In genomic region chr4:66923616-66924276, GRCm38 (mm10) we compare ENCODE assay signal across 8 mouse cellular contexts.
DNase-seq lines count a peak whose midpoint lies in the region; ATAC-seq and TF ChIP-seq lines count a peak whose summit lies in the region.

No protein-coding gene starts in this region.

- DNase-seq in liver, adult 2 months (ENCODE audit: extremely low read depth, low read depth, low spot score), result peak; percentile 19
- no peak for DNase-seq in liver, embryonic 11.5 days (ENCODE audit: low spot score)
- peak; percentile 72 to 73 for DNase-seq in cerebellum, adult 18-20 months
- peak; percentile 39 for DNase-seq in forelimb bud, embryonic 11.5 days (ENCODE audit: low read depth, low spot score)
- DNase-seq in layer of hippocampus, adult 9-10 months (ENCODE audit: low spot score), result peak; percentile 54
- no peak for DNase-seq in thymus, adult 18-20 months

- H3K27me3 ChIP-seq in liver, adult 2 months (ENCODE audit: control insufficient read depth, insufficient read depth, low read length), result no peaks in the 10 kb centered on the region
- no peaks in the 10 kb centered on the region for H3K27me3 ChIP-seq in liver, embryonic 11.5 days (replicated peaks; ENCODE audit: control insufficient read depth, insufficient read depth, low read length)
- H3K27me3 ChIP-seq in midbrain, embryonic 13.5 days, result no peaks in the 10 kb centered on the region

- H3K27ac ChIP-seq in liver, adult 2 months (replicated peaks; ENCODE audit: insufficient read depth, low read depth, low read length), result no peak overlapping the region
- no peak overlapping the region for H3K27ac ChIP-seq in liver, embryonic 11.5 days (ENCODE audit: low read depth, low read length)
- no peak overlapping the region for H3K27ac ChIP-seq in midbrain, embryonic 13.5 days

- H3K4me1 ChIP-seq in liver, adult 2 months (ENCODE audit: control insufficient read depth, insufficient read depth, low read length), result no peaks in the 10 kb centered on the region
- H3K4me1 ChIP-seq in liver, embryonic 11.5 days (replicated peaks; ENCODE audit: control insufficient read depth, insufficient read depth, low read length), result no peaks in the 10 kb centered on the region
- H3K4me1 ChIP-seq in midbrain, embryonic 13.5 days (replicated peaks), result peaks cover 8% of the 10 kb centered on the region; the same call in 1 of the 2 replicates

- H3K4me2 ChIP-seq in liver, embryonic 11.5 days, result no peak overlapping the region
- no peak overlapping the region for H3K4me2 ChIP-seq in midbrain, embryonic 13.5 days (replicated peaks)

- 58% methylated on average over 3 of the region's 3 CpGs for WGBS in liver, adult 2 months
- WGBS in liver, embryonic 11.5 days, result 56% methylated on average over 3 of the region's 3 CpGs
- WGBS in midbrain, embryonic 13.5 days, result 67% methylated on average over 3 of the region's 3 CpGs

- no peak overlapping the region for H3K4me3 ChIP-seq in liver, adult 2 months (ENCODE audit: insufficient read depth, low read depth, low read length)
- H3K4me3 ChIP-seq in liver, embryonic 11.5 days (ENCODE audit: low read depth, low read length), result no peak overlapping the region
- no peak overlapping the region for H3K4me3 ChIP-seq in midbrain, embryonic 13.5 days (replicated peaks)

- peak; percentile 22; the same call in 1 of the 2 replicates for TF ChIP-seq CTCF in liver, adult 2 months (IDR thresholded peaks at IDR 0.05; ENCODE audit: low read depth, low read length)

- no peak for ATAC-seq in liver, embryonic 11.5 days (replicated peaks; ENCODE audit: low FRiP score)
- ATAC-seq in midbrain, embryonic 13.5 days, result peak; percentile 64; the same call in 1 of the 2 replicates
- no peak for ATAC-seq in inflammation-experienced regulatory T-cells, adult 6 months

- H3K79me2 ChIP-seq in liver, adult 2 months (ENCODE audit: control insufficient read depth, insufficient read depth, low read length), result no peaks in the 10 kb centered on the region

- H3K9ac ChIP-seq in liver, adult 2 months (ENCODE audit: low read depth, low read length), result no peak overlapping the region
- no peak overlapping the region for H3K9ac ChIP-seq in liver, embryonic 11.5 days (ENCODE audit: low read depth, low read length)
- H3K9ac ChIP-seq in midbrain, embryonic 13.5 days (replicated peaks), result no peak overlapping the region

- no peak for TF ChIP-seq POLR2A in liver, adult 2 months (IDR thresholded peaks at IDR 0.05; ENCODE audit: extremely low read depth, insufficient read depth, low read length)

- no peaks in the 10 kb centered on the region for H3K36me3 ChIP-seq in liver, adult 2 months (ENCODE audit: control insufficient read depth, insufficient read depth, low read length)
- no peaks in the 10 kb centered on the region for H3K36me3 ChIP-seq in liver, embryonic 11.5 days (ENCODE audit: control insufficient read depth, insufficient read depth, low read length)
- H3K36me3 ChIP-seq in midbrain, embryonic 13.5 days, result no peaks in the 10 kb centered on the region

- H3K9me3 ChIP-seq in liver, embryonic 11.5 days (ENCODE audit: control insufficient read depth, low read length), result no peaks in the 10 kb centered on the region
- H3K9me3 ChIP-seq in midbrain, embryonic 13.5 days, result no peaks in the 10 kb centered on the region

Comparison
In these comparisons a context has a peak if more than half of its experiments do, and no peak if none do; other contexts are left out.
1. DNase-seq: peak in liver, adult 2 months (single experiment), cerebellum, adult 18-20 months (2 of 2), forelimb bud, embryonic 11.5 days (single experiment) and layer of hippocampus, adult 9-10 months (single experiment); none in liver, embryonic 11.5 days (single experiment) and thymus, adult 18-20 months (0 of 2).